Mouse (Mus musculus) granulocyte monocyte progenitor cell, adult 5-6 weeks (primary cell): ENCODE measurements around the gene Vmn2r25. TPM values are rescaled to one million over a fixed set of nuclear protein-coding genes. Genes with fewer than 3 reads are reported as not detected.
"Not testable (repeated sequence)": the region's sequence is repeated elsewhere in the genome, so short reads cannot be mapped to it uniquely, and the experiment has no call there.

Experiments
- ATAC-seq: replicated peaks from 2 replicates; pipeline ENCODE4 v1.8.0; 2016; ENCODE audit warnings: mild to moderate bottlenecking, moderate TSS enrichment, inconsistent platforms; ENCODE audit not compliant: poor library complexity, severe bottlenecking
- total RNA-seq, 2 experiments: library from RNA; stranded (forward) in 1 of 2; stranded (reverse) in 1 of 2; fragments of 200-712, 200-1000 nt in 1 of 2; fragments of >200 nt in 1 of 2; fragmentation: Nextera tagmentation in 1 of 2; gene quantifications; 2 replicates each; pipeline ENCODE4 v1.2.3; 2014 to 2017

The Vmn2r25 gene
- total RNA-seq (2014; fragmentation: Nextera tagmentation), result not detected in 2 replicates
- total RNA-seq (2017), result not detected in 2 replicates

GRCm38 (mm10) chr6:123853363-123853762, at the start of gene Vmn2r25:
TSS of gene Vmn2r25 (minus strand) at chr6:123853463.
- ATAC-seq, result not testable (repeated sequence)

GRCm38 (mm10) chr6:123819951-123820350, 33.3 kb downstream of the Vmn2r25 start:
- ATAC-seq, result no peak

- not testable (repeated sequence) for ATAC-seq
Measured at GRCm38 (mm10) chr6:123810291-123810690, 43.0 kb downstream of the Vmn2r25 start.

GRCm38 (mm10) chr6:123793746-123794145, 59.5 kb downstream of the Vmn2r25 start:
- ATAC-seq, result peak; percentile 14; the same call in 1 of the 2 replicates

GRCm38 (mm10) chr6:123784857-123785256, 68.4 kb downstream of the Vmn2r25 start:
- no peak for ATAC-seq

- ATAC-seq, result no peak
Measured at GRCm38 (mm10) chr6:123778579-123778978, 74.7 kb downstream of the Vmn2r25 start, which contains the start of gene Vmn2r24. TSS of gene Vmn2r24 (plus strand) at chr6:123778879.

Other genes starting within 250 kb of the Vmn2r25 start
- not detected in 2 replicates for gene Vmn2r22, start 202.7 kb downstream of the Vmn2r25 start, total RNA-seq (2014; fragmentation: Nextera tagmentation)
- gene Vmn2r22, start 202.7 kb downstream of the Vmn2r25 start, total RNA-seq (2017), result not detected in 2 replicates
- not detected in 2 replicates for gene Vmn2r23, start 150.8 kb downstream of the Vmn2r25 start, total RNA-seq (2014; fragmentation: Nextera tagmentation)
- gene Vmn2r23, start 150.8 kb downstream of the Vmn2r25 start, total RNA-seq (2017), result not detected in 2 replicates
- gene Vmn2r24, start 74.6 kb downstream of the Vmn2r25 start, total RNA-seq (2014; fragmentation: Nextera tagmentation), result not detected in 2 replicates
- gene Vmn2r24, start 74.6 kb downstream of the Vmn2r25 start, total RNA-seq (2017), result not detected in 2 replicates
- gene Vmn2r26, start 171.1 kb upstream of the Vmn2r25 start, total RNA-seq (2014; fragmentation: Nextera tagmentation), result not detected in 2 replicates
- gene Vmn2r26, start 171.1 kb upstream of the Vmn2r25 start, total RNA-seq (2017), result not detected in 2 replicates